Mouse (Mus musculus): ENCODE results near the gene Osbpl7.

GRCm38 (mm10) chr11:97018583-97019344, 31.7 kb upstream of the Osbpl7 start:
- TF ChIP-seq POLR2A (IDR thresholded peaks at IDR 0.05; ENCODE audit: insufficient read length, low read depth) (peak; percentile 40), MAX (IDR thresholded peaks at IDR 0.05; ENCODE audit: low read depth) (no peak), MYOD1 (IDR thresholded peaks at IDR 0.05; ENCODE audit: control insufficient read depth in 1 of 3, insufficient read length in 2 of 3, low read depth in 2 of 3) (no peak), USF1 (IDR thresholded peaks at IDR 0.05; ENCODE audit: low read depth) (no peak), REST (IDR thresholded peaks at IDR 0.05; ENCODE audit: insufficient read depth, insufficient read length) (no peak), E2F4 (IDR thresholded peaks at IDR 0.05; ENCODE audit: insufficient read depth) (no peak), MYOG (IDR thresholded peaks at IDR 0.05; ENCODE audit: control insufficient read depth in 1 of 3, insufficient read depth in 1 of 3, insufficient read length in 2 of 3, low read depth in 2 of 3) (no peak), TCF3 (IDR thresholded peaks at IDR 0.05; ENCODE audit: insufficient read length, low read depth) (no peak), CEBPB (IDR thresholded peaks at IDR 0.05; ENCODE audit: insufficient read depth, poor library complexity, severe bottlenecking) (no peak), POLR2AphosphoS2 (IDR thresholded peaks at IDR 0.05; ENCODE audit: insufficient read length, low read depth) (no peak), SRF (IDR thresholded peaks at IDR 0.05; ENCODE audit: control insufficient read depth, insufficient read length, low read depth) (no peak)

All from myocyte (in vitro differentiated cells).